Mouse (Mus musculus) kidney, adult 8-10 months (tissue): Measurements from ENCODE around the gene Ephb2.

ENCODE experiments used
- DNase-seq, 2 experiments: peaks; one replicate each; pipeline ENCODE4 v3.0.0; 2022

Gene Ephb2

DNA sequence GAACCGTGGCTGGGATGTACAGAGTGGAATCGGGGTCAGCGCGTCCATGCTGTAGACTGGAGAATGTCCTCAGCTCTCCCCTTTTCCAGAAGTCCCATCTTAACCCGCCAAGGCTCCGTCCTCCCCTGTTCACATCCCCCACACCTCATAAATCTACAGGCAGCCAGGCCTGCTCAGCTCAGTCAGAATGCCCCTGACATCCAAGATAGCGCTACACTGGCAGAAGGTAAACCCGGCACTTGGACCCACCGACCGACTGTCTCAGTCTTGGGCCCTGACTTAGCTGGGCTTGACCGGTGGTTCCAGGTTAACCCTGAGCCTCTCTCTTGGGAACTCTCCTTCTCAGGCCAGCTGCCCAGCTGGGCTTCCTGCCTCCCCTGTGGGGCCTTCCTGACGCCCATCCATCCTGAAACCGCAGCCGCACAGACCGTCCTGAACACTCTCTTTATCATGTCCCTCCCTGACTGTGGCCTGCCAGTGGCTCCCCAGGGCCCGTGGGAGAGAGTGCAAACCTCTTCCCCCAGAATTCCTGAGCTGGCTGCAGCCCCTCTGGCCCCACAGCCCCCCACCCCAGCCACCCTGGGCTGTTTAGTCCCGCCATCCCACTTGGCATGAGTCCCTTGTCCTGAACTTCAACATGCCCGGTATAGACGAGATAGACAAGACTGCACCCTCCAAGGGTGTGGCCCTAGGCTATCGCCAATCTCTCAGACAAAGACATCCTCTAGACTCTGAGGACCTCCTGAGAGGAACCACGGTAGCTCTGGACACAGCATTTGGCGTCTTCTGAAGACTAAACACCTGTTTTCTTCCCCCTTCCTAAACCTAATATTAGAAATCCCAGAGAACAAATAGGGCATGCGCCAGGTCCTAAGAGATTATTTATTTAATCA is 37.9 kb downstream of the Ephb2 start:
- DNase-seq: no peak

DNA sequence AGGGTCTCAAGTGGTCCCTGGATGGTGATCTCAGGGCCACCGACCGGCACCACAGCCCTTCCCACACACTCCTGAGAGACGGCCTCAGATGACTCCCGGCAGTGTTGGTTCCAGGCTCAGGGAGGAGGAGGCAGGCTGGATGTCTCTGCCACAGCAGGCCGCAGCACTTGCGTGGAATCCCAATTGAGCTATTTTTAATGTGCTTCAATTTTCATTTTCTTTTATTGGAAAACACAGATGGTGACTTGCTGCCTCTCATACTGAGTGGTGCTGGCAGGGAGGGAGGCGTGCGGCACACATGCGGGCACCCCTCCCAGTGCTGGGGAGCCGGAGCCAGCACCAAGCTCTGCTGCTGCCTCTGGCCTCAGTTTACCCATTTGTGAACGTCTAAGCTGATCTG is 42.5 kb downstream of the Ephb2 start:
- no peak for DNase-seq

DNA sequence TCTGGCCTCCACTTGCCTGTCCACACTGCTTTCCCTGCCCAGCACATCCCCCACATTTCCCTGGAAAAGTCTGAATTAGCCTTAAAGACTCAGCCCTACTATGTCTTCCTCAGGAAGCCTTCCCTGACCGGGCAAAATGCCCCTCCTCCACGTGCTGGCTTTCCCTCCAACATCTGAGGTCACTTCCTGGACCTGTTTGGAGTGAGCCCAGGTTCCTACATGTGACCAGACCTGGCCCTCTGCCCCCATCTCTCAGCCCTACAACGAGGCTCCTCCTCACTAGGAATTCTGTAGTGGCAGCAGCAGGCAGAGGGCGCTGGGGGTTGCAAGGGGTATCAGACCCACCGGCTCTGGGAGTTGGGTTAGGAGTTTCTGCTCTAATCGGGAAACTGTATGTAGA is 46.0 kb downstream of the Ephb2 start:
- DNase-seq: peak; percentile 75 to 76

DNA sequence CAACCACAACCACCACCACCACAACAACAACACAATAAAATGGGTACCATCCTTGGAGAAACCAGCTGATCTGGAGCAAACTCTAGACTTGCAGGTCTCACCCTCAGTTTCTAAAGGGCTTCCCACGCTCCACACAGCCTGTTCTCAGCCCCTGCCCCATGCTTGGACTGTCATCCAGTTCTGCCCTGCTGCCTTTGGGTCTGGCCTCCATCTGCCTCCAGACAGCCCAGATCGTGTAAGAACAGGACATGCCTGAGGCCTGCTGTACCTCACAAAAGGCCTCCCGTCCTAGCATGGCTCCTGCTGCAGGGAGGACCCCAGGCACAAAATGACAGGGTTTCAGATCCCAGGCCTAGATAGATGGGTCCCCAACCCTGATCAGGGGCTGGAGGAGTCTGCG is 48.4 kb downstream of the Ephb2 start:
- no peak for DNase-seq

DNA sequence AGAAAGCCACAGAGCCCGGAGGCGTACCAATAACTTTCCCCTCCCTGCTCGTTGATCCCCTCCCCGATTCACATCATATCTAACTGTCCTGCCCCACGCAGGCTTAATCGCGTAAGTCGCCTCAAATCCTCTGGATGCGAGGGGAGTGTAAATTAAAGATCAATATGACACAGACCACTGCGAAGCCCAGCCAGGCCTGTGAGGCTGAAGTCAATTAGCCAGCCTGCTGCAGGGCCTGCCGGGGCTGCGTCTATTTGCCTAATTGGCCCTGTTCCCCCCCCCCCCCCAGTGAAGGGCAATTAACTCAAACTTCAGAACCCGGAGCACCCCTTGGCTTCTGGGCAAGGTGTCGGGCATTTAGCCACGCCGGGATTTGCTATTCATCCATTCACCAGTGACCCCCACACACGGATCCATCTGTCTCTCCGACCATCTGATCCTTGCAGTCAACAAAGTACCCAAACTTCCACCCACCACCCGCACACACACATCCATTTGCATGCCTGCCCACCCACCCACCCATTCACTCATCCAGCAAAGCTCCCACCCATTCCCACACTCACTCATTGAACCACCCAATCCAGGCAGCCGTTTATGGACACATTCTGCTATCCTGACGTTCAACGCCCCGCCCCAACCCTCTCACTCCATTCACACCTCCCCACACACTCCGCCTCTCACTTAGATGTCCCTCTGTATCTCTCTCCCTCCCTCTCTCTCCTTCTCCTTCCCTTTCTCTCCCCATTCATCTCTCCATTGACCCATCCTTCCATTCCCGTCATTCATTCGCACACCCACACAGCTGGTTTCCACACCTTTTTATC is 49.1 kb downstream of the Ephb2 start:
- no peak for DNase-seq

DNA sequence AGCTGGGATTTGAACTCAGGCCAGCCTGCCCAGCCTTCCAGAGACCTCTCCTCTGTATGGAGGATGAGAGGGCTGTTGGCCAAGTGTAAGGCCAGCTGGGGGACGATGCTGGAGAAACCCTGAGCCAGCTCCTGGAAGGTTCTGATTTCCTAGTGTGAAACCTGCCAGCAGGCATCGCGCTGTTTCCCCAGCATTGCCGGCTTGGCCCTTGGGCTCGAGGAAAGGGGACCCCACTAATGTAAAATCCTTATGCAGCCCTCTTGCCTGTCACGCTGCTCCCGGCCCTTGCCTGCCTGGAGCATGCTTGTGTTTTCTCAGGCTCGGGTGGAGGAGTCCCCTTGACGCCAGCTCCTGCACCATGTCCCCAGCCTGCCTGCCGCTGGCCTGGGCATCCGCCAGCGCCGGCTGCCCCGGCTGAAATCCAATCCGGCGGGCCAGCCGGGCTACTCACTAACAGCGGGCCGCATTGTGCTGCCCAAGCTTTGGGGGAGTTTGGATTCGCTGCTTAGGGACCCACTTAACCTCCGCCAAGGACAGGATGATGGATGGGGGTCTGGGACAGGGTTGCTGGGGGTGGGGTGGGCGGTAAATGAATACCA is 52.1 kb downstream of the Ephb2 start:
- no peak for DNase-seq

DNA sequence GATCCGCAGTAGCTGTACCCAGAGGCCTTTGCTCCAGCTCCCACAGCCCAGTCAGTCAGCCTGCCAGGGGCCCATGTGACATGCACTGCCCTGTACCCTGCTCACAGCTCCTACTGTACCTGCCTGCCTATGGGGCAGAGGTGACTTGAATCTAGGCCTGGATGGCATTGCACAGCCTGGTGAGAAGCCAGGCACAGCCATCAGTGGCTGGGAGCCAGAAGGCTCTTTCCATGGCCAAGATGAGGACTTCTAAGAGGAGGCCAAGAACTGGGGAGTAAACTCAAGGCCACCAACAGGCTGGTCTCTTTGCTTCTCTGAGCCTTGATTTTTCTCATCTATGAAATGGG is 53.2 kb downstream of the Ephb2 start:
- DNase-seq: peak in 1 of 2 experiments; percentile 42

DNA sequence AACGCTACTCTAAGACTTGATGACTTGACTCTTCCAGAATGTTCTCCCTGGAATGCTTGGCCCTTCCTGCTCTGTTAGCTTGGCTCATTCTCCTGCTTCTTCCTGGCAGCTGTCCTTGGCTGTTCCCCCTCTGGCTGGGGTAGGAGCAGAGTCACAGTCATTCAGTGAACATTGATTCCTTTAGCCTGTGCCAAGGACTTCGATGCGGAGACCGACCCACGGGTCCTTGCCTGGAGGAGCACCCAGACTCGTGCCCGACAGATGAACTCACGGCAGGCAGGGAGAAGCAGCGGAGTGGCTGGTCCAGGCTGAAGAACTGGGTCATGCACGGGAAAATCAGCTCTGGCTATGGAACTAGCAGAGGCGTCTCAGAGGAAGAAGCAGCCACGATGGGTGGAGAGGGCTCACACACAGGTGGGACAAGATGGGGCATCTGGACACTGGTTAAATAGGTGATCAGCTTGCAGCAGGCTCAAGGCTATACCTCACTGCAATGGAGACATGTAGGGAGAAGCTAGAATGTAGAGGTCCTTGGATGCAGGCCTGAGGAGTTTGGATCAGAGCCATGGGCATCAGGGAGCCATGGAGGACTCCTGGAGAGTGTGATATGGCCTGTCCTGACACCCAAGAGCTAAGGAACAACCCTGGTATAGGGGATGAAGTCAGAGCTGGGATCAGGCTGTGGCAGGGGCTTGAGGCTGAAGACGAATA is 53.8 kb downstream of the Ephb2 start:
- DNase-seq: peak; percentile 47 to 65

DNA sequence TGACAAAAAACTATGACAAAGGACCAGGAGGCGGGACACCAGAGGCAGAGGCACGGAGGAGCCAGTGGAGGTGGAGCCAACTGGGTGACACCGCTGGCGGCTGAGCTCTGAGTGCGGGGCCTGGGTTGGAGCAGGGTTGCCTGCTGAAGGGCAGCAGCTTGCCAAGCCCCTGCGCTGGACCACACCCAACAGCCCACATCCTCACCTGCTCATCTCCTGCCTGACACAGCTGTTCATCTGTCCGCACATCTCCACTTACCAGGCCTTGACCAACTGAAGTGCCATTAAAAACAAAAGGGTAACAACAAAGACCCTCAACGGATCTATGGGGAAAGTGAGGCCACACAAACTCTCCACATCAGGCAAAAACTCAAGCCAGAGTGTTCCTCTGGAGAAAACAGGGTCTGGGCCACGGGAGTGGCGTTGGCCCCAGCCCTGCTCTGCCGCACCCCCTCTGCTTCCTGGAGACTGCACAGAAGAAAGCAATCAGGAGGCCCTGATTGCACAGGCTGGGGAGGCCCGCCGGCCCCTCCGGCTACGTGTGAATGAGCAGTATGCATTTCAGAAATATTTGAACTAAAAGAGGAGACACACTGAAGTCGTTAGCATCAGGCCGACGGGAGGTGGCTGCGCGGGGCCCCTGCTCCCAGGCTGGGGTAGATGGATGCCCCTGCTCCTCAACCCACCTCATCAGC is 55.4 kb downstream of the Ephb2 start:
- DNase-seq: no peak

DNA sequence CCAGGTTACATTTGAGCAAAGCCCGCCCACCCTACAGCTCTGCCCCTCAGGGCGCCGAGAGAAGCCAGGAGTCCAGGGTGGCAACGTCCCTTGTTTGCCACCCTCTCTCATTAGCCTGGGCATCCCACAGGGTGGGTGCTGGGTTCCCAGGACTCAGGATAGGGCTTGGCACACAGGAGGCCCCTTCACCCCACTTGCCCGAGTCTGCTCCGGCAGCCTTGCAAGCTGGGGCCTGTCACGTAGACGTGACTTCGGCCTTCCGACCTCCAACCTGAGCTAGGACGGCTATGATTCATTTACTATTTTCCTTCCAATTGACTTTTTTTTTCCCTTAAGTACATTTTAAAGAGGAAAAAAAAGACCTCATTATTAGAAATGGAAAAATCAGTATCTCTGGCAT is 56.6 kb downstream of the Ephb2 start:
- DNase-seq: no peak

DNA sequence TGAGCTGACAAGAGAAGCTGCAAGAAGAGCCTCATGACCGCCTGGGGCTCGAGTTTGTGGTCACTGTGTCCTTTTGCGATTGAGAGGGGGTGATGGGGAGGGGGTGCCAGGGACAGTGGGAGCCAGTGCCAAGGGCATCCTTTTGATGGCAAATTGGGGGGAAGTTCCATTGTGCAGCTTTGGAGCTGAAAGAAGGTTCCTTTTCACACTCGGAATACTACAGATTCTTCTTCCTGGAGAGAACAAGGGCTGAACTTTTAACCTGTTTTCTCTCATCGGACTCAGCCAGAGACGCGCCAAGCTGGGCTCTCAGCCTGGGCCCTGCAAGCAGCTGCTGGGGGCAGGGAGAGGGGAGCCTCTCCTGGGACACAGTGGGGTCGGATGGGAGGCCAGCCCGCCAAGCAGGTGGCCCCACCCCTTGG is 59.3 kb downstream of the Ephb2 start:
- no peak for DNase-seq

DNA sequence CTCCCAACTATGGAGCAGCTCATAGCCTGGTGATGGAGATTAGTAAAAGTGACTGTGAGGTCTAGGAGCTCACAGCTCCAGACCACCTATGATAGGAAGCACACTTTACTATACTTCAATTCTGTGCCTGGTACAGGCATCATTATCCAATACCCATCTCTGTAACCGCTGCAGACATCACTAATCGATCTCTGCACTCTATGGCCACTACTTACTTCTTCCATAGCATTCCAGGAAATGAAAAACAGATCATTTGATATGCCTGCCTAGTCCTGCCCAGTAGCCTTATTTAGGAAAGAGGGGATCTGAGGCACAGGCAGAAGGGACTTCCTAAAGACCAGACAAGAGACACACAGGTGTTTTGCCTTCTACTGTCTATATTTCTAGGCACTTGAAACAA is 59.9 kb downstream of the Ephb2 start:
- DNase-seq: no peak

DNA sequence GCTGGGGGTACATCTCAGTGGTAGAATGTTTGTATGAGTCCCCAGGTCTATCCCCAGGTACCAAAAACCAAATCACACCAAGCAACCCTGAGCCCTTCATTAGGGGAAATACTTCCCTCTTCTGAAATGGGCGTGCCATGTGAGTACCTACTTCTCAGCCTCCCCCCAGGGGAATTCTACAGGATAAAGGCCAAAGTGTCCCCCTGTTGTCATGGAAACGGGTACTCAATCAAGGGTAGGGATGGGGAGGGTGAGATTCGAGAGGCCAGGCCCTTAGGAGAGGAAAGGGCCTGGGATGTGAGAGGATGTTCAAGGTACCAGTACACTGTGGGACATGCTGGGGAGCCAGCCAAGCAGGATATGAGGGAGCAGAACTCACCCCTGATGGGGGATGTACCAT is 61.6 kb downstream of the Ephb2 start:
- DNase-seq: no peak

DNA sequence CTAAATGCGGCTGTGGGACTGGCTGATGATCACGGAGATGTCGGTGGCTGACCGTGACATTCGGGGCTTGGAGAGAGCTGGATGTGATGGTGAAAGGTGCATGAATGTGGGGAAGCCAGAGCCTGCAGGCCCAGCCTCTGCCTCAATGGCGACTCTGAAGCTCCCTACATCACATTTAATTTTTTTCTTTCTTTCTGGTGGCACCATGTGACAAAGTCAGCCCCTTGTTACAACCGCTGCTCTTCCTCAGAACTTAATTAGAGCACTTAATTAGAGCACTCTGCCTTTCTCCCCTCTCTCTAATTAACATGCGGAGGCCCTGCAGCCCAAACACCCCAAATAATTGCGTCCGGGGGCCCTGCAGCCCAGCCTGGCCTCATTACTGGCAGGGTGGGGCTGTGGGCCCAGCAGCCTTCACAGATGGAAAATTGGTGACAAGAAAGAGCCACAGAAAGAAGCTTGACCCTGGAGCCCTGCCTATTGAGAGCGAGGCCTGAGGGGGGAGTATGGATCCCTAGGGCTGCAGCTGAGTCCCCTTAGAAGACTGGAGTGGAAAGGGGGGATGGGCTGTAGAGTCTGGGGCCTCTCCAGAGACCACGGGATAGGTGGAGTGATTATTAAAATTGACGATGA is 62.7 kb downstream of the Ephb2 start:
- DNase-seq: no peak

DNA sequence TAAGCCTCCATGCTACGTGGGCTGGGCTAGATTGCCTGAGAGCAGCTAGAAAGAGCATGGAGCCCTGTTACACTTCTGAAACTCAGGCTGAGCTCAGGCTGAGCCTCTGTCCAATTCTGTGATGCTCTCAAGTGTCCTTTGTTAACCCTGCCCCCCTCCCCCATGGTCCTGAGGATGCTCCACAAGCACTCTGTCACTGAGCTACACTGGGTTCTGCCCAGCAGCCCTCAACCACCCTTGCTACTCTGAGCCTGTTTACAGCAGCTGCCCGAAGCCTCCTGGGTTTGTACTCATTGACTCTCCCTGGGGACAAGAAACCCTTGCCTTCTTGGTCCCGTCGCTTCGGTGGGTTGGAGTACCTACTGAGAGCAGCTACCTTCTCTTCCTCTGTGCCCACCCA is 63.5 kb downstream of the Ephb2 start:
- no peak for DNase-seq

DNA sequence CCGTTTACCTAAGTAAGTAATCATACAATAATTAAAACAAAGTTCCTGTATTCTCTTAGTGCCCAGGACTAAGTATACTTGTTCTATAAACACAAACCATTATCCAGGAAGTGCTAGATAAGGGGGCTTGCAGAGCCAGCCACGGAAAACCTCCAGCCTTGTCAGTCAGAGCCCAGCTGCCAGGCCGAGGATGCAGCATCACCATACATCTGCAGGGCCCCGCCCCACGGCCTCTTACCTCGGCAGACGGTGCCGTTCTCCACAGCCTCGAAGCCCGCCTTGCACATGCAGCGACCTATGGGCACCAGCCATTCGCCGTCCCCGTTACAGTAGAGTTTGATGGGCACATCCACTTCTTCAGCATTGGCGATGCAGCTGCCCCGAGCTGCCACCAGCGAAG is 65.1 kb downstream of the Ephb2 start:
- DNase-seq: no peak

DNA sequence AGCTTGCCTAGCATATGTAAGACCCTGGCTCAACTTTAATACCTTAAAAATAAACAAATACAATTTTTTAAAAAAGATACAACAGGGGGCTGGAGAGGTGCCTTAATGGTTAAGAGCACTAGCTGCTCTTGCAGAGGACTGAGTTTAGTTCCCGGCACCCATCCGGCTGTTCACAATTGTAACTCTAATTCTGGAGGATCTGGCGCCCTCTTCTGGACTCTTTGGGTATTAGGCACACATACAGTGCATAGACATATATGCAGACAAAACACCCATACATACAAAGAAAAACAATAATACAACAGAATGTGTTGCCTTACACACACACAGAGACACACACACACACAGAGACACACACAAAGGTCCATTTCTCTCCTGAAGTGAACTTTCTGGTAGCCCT is 67.3 kb downstream of the Ephb2 start:
- no peak for DNase-seq

DNA sequence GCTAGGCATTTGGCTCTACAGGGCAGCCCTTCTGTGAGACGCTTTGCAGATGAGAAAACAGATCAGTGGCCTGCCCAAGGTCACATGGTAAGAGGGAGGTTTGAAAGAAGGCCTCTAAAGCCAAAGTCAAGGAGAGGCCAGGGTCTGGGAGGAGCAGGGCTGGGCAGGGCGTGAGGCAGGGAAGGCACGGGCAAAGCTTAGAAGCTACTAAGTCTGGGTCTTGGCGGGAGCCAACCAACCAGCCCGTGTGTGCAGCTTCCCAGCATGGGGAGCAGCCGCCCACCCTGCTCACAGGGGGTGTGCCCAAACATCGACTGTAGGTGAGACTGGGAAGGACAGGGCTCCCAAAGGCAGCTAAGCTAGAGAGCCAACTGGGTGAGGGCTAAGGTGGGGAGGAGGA is 70.7 kb downstream of the Ephb2 start:
- no peak for DNase-seq

DNA sequence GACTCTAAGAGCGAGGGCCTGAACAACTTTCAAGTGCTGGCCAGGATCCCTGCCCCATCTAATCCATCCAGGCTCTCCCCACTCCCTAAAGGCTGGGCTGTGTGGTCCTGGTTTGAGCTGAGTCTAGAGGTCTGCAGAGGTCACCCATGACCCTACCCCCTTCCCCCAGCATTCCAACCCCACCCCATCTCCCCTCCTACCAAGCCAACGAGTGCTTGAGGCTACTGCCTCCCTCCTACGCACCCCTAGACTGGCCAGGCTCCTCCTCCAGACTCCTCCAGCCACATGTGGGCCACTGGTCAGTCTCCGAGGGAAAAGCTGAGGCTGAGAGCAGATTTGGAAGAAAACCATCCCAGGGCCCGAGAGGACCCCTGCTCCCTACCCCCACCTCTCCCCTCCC is 72.4 kb downstream of the Ephb2 start:
- no peak for DNase-seq

DNA sequence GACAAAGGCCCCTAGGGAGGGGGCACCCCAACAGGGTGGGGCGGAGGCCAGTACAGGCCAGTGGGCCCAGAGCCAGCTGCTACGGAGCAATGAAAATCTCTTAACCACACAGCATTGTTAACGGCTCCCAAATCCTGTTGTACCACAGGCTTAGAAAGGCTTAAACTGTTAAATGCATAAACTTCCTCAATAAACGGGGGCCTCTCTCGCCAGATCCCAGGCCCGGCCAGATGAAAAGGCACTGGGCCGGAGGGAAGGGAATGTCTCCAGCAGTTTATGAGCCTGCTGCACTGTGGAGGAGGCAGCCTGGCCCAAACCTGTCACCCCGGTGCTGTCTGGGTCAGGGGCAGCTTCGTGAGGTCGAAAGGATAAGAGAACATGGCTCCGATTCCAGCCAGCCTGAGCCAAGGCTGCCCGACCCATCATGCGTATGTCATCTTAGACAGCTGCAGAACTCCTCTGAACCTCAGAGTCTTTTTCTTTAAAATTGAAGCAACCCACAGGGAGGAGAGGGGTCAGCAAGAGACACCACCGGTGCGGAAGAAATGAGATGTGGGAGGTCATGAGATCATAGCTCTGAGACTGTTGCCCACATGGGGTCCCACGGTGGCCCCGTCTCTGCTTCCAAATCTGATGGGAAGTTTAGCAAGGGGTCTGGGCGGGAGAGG is 73.9 kb downstream of the Ephb2 start:
- no peak for DNase-seq

DNA sequence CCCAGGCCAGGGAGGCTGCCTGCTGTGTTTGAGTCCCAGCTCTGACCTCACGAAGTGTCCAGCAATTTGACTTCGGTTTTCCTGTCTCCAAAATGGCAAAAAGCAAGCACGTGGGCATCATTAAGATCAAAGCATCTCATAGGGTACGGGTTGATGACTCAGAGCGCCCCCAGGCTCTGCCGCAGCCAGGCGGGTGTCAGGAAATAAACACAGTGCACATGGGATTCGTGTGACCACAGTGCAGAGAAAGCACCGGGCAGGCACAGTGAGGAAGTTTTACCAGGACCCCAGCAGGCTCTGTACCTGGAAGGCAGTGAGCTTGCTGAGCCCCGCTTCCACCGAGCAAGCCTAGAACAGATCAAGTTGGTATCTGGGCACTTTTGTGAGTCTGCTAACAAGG is 74.9 kb downstream of the Ephb2 start:
- no peak for DNase-seq

DNA sequence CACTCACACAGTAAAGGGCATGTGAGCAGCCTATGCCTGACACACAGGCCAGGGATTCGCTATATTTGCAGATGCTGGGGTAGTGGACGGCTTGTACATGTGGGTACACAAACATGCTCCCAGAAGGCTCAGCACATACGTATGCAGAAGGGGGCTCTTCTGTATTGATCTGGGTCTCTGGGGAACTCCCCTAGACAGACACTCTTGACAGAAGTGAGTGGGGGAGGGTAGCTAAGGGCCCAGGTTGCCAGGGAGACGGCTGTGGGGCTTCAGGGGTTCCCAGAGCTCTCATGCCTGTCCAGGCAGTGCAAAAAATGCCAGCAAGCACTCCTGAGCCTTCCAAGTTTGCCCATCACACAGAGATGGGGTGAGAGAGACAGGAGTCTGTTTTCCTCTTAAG is 78.7 kb downstream of the Ephb2 start:
- no peak for DNase-seq
